Mouse (Mus musculus) stomach, postnatal 0 days (tissue): ENCODE data around the gene Pdzrn4.

ENCODE experiments used
- CTCF ChIP-seq: IDR thresholded peaks from 2 replicates; pipeline ENCODE4 v1.5.1; 2016; ENCODE audit warnings: antibody characterized with exemption, low read depth, mild to moderate bottlenecking, moderate library complexity
- EP300 ChIP-seq: optimal IDR thresholded peaks from 2 replicates; pipeline ENCODE3; 2016; ENCODE audit warnings: antibody characterized with exemption

GRCm38 (mm10) chr15:92679541-92679940 is 282.9 kb downstream of the Pdzrn4 start:
- TF ChIP-seq CTCF: no peak
- TF ChIP-seq EP300: no peak
